Mouse (Mus musculus) layer of hippocampus, adult 8-10 months (tissue): ENCODE measurements at regions not wholly inside any gene's neighbourhood (a gene's known extent, or its start where the extent isn't known, plus 50 kb on each side); places are given as distances from the start of the nearest gene placed in this dataset.
A peak's percentile ranks its signal among the peaks of the same experiment; 100 is the strongest.

Source experiments
- DNase-seq, 2 experiments: peaks; one replicate each; pipeline ENCODE4 v3.0.0; 2022; ENCODE audit warnings: low spot score in 2 of 2

- no peak for DNase-seq
Observed at GRCm38 (mm10) chr10:117579210-117579609, 50.1 kb upstream of the Cpm start.

- DNase-seq = no peak
Observed at GRCm38 (mm10) chr10:117578696-117579146, 50.6 kb upstream of the Cpm start.

DNA sequence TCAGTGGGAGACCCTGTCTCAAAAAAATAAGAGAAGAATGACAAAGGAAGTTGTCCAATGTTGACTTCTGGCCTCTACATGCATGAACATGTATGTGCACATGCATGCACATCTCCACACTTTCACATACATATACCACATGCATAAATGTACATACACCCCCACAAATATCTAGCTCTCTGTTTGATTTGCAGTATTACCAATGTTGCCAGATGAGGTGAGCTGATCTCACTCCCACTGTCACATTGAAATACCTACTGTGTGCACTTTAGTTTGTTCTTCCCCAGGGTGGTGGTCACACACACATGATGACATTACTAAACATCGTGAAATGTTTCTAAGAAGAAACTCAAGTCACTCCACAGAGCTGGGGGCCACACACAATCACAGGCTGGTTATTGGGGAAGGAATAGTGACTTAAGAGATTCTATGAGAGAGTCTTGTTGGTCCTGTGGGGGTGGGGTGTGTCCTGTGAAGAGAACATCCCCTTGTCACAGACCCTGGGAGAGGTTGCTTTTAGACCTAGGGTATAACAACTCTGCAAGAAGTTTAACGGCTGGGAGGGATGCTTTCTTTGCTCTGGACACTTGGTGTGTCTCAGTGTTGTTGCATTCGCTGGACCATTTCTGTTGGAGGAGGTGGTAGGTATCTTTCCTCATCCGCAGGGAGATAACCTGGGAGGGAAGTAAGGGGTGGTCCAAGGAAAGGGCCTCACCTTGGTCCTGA lies 51.2 kb upstream of the Cpm start:
- DNase-seq = no peak

- DNase-seq = no peak
Observed at GRCm38 (mm10) chr10:117576881-117577730, 52.2 kb upstream of the Cpm start.

GRCm38 (mm10) chr10:117576154-117576859 lies 53.0 kb upstream of the Cpm start:
- no peak for DNase-seq

DNA sequence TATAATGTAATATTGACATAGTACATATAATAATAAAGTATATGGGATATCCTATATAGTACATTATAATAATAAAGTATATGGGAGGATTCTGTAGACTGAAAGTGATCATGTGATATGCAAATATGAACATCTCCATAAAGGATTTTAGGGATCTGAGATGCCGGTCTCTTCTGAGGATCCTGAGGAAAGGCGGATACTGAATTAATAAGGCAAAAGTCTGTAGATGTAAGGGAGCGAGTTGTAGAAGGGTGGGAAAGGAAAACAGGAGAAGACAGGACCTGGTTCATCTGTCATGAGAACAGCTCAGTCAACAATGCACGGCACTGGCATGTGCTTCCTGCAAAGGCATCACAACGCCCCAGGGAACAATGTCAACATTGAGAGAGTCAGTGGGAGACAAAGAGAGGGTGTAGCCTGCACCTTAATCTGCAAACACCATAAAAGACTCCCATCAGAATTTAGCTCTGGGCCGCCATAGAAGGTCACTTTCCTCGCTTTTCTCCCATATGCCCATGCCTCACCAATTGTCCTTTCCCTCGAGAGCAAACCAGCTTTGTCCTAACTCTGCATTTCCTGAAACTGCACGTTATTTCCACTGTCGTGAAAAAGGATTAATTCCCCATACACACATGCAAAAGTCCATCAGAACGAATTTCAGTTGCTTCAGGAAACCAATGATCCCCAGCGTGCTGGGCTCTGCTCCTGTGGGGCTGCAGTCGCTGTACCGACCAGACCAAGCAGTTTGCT lies 53.7 kb upstream of the Cpm start:
- DNase-seq = no peak

DNA sequence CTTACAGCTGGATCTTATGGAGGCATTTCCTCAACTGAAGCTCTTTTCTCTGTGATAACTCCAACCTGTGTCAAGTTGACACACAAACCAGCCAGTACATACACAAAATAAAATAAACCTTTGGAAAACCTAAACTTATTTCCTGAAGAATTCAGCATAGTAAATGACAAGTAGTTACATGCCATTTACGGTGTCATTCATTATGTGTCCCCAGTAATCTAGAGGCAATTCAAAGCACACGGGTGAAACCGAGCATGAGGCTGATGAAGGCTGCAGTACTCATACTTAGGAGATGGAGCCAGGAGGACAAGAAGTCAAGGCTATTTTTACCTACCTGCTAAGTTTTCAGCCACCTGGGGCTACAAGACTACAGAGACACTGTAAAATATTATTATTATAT lies 54.4 kb upstream of the Cpm start:
- DNase-seq = no peak

DNA sequence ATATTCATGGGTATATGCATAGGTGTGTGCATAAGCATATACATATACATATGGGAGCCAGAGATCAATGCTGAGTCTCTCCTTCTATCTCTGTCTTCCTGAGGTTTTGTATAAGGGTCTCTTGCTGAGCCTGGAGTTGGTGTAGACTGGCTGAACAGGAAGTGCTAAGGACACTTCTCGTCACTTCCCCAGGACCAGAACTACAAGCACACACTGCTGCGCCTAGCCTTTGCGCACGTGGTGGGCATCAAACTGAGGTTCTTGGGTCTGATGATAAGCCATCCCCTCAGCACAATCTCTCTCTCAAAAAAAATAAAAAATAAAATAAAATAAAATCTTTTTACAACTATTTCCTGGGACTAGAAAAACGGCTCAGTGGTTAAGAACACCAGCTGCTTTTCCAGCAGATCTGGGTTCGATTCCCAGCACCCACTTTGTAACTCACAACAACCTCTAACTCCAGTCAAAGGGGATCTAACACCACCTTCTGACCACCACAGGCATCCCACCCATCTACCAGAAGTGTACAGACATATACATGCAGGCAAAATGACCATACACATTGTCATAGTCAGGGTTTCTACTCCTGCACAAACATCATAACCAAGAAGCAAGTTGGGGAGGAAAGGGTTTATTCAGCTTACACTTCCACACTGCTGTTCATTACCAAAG lies 55.1 kb upstream of the Cpm start:
- DNase-seq = no peak

DNA sequence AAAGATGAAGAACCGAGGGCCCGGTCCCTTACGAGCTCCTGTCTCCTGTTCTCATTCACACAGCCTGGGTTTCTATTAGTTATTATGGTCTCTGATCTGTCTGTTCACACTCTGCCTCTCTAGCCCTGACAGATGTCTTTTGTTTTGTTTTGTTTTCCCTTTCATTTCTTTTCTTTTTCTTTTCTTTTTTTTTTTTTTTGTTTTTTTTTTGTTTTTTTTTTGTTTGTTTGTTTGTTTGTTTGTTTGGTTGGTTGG lies 55.8 kb upstream of the Cpm start:
- DNase-seq = no peak

GRCm38 (mm10) chr10:117572746-117573595 lies 56.3 kb upstream of the Cpm start:
- no peak for DNase-seq

- DNase-seq = peak; percentile 11 to 40
Observed at GRCm38 (mm10) chr10:117571891-117572573, 57.3 kb upstream of the Cpm start.

DNA sequence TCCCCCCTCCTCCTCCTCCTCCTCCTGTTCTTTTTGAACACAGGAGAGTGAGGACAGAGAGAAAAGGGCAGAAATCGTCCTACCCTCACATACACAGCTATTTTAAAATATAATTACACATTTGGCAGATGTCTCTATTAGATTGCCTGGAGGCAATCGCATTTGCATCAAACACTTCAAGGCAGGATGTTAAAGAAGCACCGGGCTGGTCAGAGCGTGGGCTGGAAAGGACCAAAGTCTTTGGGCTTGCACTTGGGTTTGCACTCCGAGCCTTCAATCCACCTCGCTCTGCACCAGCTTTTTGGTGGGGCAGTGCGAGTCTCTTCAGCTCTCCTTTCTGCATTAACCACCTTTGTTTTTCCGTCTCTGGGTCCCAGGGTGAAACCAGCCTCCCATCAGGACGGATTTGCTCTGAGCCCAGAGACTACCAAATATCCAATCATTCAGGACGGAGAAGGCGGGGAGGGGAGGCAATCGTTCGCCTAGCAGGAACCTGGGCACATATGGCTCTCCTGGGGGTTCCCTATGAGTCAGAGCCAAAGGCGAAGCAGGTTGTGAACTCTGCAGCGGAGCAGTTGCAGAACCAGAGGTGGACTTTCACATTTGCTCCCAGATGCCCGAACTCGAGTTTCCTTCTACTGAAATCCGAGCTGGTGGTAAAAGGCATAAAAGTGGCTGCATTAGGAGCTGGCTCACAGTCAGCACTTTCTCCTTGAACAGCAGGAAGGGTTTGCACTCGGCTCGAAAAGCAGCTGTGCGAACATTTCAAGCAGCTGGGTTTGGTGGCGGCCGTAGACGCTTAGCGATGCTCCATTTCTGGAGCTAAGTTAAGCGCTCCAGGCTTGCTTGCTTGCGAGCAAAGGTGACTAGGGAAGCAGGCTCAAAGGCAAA lies 58.1 kb upstream of the Cpm start:
- peak; percentile 13 to 19 for DNase-seq

- DNase-seq = no peak
Observed at GRCm38 (mm10) chr10:117570091-117570970, 59.0 kb upstream of the Cpm start.

DNA sequence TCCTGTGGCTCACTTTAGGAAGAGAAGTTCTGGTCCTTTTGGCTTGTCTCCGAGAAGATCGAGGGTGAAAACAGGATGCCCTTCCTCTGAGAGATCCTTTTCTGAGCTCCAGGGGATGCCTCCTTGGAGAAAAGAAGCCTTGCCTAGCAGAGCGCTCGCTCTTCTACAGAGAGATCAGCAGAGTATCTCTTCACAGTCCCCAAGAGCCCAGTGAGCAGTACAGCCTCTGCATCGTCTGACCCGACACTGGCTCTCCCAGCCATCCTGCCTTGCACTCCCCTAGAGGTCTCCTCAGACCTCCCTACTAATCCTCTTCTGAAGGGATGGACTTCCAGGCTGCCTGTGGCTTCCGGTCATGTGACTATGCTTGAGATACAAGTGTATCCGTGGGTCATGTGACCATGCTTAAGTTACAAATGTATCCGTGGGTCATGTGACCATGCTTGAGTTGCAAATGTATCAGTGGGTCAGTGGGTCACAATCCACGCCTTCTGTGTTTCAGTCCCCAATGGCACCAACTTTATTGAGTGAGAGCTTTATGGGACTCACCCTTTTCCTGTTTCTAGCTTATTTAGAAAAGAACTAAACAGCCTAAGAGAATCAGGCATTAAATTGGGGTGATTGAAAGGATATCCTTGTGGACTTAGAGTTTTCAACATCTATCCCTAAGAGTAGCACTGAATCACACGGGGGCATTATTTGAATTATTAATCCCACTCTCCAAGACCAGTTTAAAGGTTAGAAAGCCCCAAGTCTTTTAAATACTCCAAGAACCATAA lies 59.8 kb upstream of the Cpm start:
- no peak for DNase-seq

- DNase-seq = no peak
Observed at GRCm38 (mm10) chr10:117568472-117569300, 60.6 kb upstream of the Cpm start.

GRCm38 (mm10) chr10:117568138-117568387 lies 61.2 kb upstream of the Cpm start:
- no peak for DNase-seq
